ENCODE assay signal across 8 mouse cellular contexts in the genomic region with DNA sequence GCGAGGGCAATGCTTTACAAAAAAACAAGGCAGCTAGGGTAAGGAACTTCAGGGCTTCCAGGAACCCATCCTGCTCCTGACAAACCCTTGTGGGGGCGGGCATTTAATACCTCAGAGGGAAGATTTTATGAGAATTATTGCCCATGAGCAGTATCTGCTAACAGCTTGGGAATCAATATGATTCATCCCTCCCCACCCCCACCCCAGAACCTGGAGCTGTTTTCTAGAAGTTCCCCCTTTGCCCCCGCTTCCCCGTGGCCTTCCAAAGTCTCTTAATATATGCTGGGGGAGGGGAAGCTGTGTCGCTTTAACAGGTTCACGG. TPM values are rescaled to one million over a fixed set of nuclear protein-coding genes. Genes with fewer than 3 reads are reported as not detected.
DNase-seq lines count a peak whose midpoint lies in the region; ATAC-seq lines count a peak whose summit lies in the region.

No protein-coding gene starts in this region.

- H3K4me3 ChIP-seq in kidney, embryonic 16.5 days (ENCODE audit: low read length): peak overlapping the region; percentile 70
- peak overlapping the region; percentile 67 for H3K4me3 ChIP-seq in embryonic facial prominence, embryonic 13.5 days
- peak overlapping the region; percentile 49 for H3K4me3 ChIP-seq in hindbrain, embryonic 14.5 days (replicated peaks; ENCODE audit: low read length)
- H3K4me3 ChIP-seq in midbrain, embryonic 15.5 days: peak overlapping the region; percentile 84

- ATAC-seq in kidney, embryonic 16.5 days (ENCODE audit: low FRiP score, low TSS enrichment): no peak; the same call in 1 of the 2 replicates
- ATAC-seq in embryonic facial prominence, embryonic 13.5 days (ENCODE audit: insufficient number of reproducible peaks, insufficient read depth, low FRiP score, low TSS enrichment, low read depth): 0 out of 2 replicates have a peak, but pooled peaks have one; percentile 9
- ATAC-seq in hindbrain, embryonic 14.5 days (ENCODE audit: low FRiP score): peak; percentile 7; the same call in 1 of the 2 replicates
- ATAC-seq in midbrain, embryonic 15.5 days (replicated peaks): no peak

- 7% methylated on average over 6 of the region's 6 CpGs for WGBS in kidney, embryonic 16.5 days
- WGBS in embryonic facial prominence, embryonic 13.5 days: 6% methylated on average over 6 of the region's 6 CpGs
- WGBS in hindbrain, embryonic 14.5 days: 8% methylated on average over 6 of the region's 6 CpGs
- WGBS in midbrain, embryonic 15.5 days: 4% methylated on average over 6 of the region's 6 CpGs

- H3K27ac ChIP-seq in kidney, embryonic 16.5 days (ENCODE audit: low read length): no peak overlapping the region
- no peak overlapping the region for H3K27ac ChIP-seq in embryonic facial prominence, embryonic 13.5 days
- H3K27ac ChIP-seq in hindbrain, embryonic 14.5 days: peak overlapping the region; percentile 87
- H3K27ac ChIP-seq in midbrain, embryonic 15.5 days: peak overlapping the region; percentile 88

- H3K27me3 ChIP-seq in kidney, embryonic 16.5 days (ENCODE audit: insufficient read depth, low read length): no peaks in the 10 kb centered on the region
- H3K27me3 ChIP-seq in embryonic facial prominence, embryonic 13.5 days: no peaks in the 10 kb centered on the region
- H3K27me3 ChIP-seq in hindbrain, embryonic 14.5 days (ENCODE audit: control insufficient read depth, insufficient read depth, low read length): no peaks in the 10 kb centered on the region
- no peaks in the 10 kb centered on the region for H3K27me3 ChIP-seq in midbrain, embryonic 15.5 days (replicated peaks)

- H3K4me1 ChIP-seq in kidney, embryonic 16.5 days (ENCODE audit: insufficient read depth, low read length): no peaks in the 10 kb centered on the region
- H3K4me1 ChIP-seq in embryonic facial prominence, embryonic 13.5 days: peaks cover 8% of the 10 kb centered on the region; the same call in 1 of the 2 replicates
- peaks cover 7% of the 10 kb centered on the region; the same call in 1 of the 2 replicates for H3K4me1 ChIP-seq in hindbrain, embryonic 14.5 days (replicated peaks; ENCODE audit: control insufficient read depth, insufficient read depth, low read length)
- H3K4me1 ChIP-seq in midbrain, embryonic 15.5 days: peaks cover 7% of the 10 kb centered on the region

- H3K9me3 ChIP-seq in kidney, embryonic 16.5 days (ENCODE audit: low read length): no peaks in the 10 kb centered on the region
- no peaks in the 10 kb centered on the region for H3K9me3 ChIP-seq in embryonic facial prominence, embryonic 13.5 days
- no peaks in the 10 kb centered on the region for H3K9me3 ChIP-seq in hindbrain, embryonic 14.5 days (ENCODE audit: control insufficient read depth, low read length)
- H3K9me3 ChIP-seq in midbrain, embryonic 15.5 days: no peaks in the 10 kb centered on the region

- H3K36me3 ChIP-seq in kidney, embryonic 16.5 days (ENCODE audit: insufficient read depth, low read length): no peaks in the 10 kb centered on the region
- no peaks in the 10 kb centered on the region for H3K36me3 ChIP-seq in embryonic facial prominence, embryonic 13.5 days
- no peaks in the 10 kb centered on the region for H3K36me3 ChIP-seq in hindbrain, embryonic 14.5 days (replicated peaks; ENCODE audit: control insufficient read depth, insufficient read depth)
- H3K36me3 ChIP-seq in midbrain, embryonic 15.5 days (replicated peaks): no peaks in the 10 kb centered on the region

- peak overlapping the region; percentile 89 for H3K4me2 ChIP-seq in kidney, embryonic 16.5 days (replicated peaks; ENCODE audit: low read depth, low read length)
- H3K4me2 ChIP-seq in embryonic facial prominence, embryonic 13.5 days: peak overlapping the region; percentile 84
- H3K4me2 ChIP-seq in hindbrain, embryonic 14.5 days (replicated peaks): peak overlapping the region; percentile 58
- peak overlapping the region; percentile 66 for H3K4me2 ChIP-seq in midbrain, embryonic 15.5 days

- DNase-seq in kidney, postnatal 4 days: no peak
- DNase-seq in hindbrain, embryonic 14.5 days (ENCODE audit: low spot score): no peak
- DNase-seq in thymus, postnatal 4 days: no peak
- no peak for DNase-seq in kidney, adult 9 months
- no peak for DNase-seq in adrenal gland, postnatal 10 days

- H3K9ac ChIP-seq in kidney, embryonic 16.5 days (replicated peaks; ENCODE audit: low read length): peak overlapping the region; percentile 69
- peak overlapping the region; percentile 79 for H3K9ac ChIP-seq in embryonic facial prominence, embryonic 13.5 days
- H3K9ac ChIP-seq in hindbrain, embryonic 14.5 days: peak overlapping the region; percentile 70
- H3K9ac ChIP-seq in midbrain, embryonic 15.5 days: peak overlapping the region; percentile 87

RNA-seq across cellular contexts. Expression of a gene that starts 0.9 kb away (rescaled TPM):
- polyA plus RNA-seq in kidney, embryonic 16.5 days (2015; fragmentation: Nextera tagmentation; extraction: Ambion mirVana): 10.9 and 15.9 TPM in 2 replicates
- polyA plus RNA-seq in embryonic facial prominence, embryonic 13.5 days (2015; fragmentation: Nextera tagmentation; extraction: Ambion mirVana): 11.3 and 21.1 TPM in 2 replicates
- 357 and 384 TPM in 2 replicates for polyA plus RNA-seq in hindbrain, embryonic 14.5 days (2014; fragmentation: Nextera tagmentation; extraction: Ambion mirVana)
- polyA plus RNA-seq in midbrain, embryonic 15.5 days (2015; fragmentation: Nextera tagmentation; extraction: Ambion mirVana): 336 and 352 TPM in 2 replicates
- total RNA-seq in adrenal gland, postnatal 10 days (2021): 1 to 10 TPM; 5.9 to 8.4 TPM

RNA-seq across cellular contexts. Expression of a gene that starts 46.6 kb away (rescaled TPM):
- 0.25 and 0.41 TPM in 2 replicates for polyA plus RNA-seq in kidney, embryonic 16.5 days (2015; fragmentation: Nextera tagmentation; extraction: Ambion mirVana)
- polyA plus RNA-seq in embryonic facial prominence, embryonic 13.5 days (2015; fragmentation: Nextera tagmentation; extraction: Ambion mirVana): 0.33 and 0.74 TPM in 2 replicates
- polyA plus RNA-seq in hindbrain, embryonic 14.5 days (2014; fragmentation: Nextera tagmentation; extraction: Ambion mirVana): 3.0 and 3.5 TPM in 2 replicates
- polyA plus RNA-seq in midbrain, embryonic 15.5 days (2015; fragmentation: Nextera tagmentation; extraction: Ambion mirVana): 2.7 and 3.7 TPM in 2 replicates
- total RNA-seq in adrenal gland, postnatal 10 days (2021): under 1 TPM; 0.33 to 0.75 TPM

Comparison
In these comparisons a context has a peak if more than half of its experiments do, and no peak if none do; other contexts are left out.
1. ATAC-seq: peak in embryonic facial prominence, embryonic 13.5 days (single experiment) and hindbrain, embryonic 14.5 days (single experiment); none in kidney, embryonic 16.5 days (single experiment) and midbrain, embryonic 15.5 days (single experiment).
2. H3K27ac ChIP-seq: peak in hindbrain, embryonic 14.5 days (single experiment) and midbrain, embryonic 15.5 days (single experiment); none in kidney, embryonic 16.5 days (single experiment) and embryonic facial prominence, embryonic 13.5 days (single experiment).
3. RNA of a gene that starts 0.9 kb away (polyA plus RNA-seq): 357 to 384 TPM in hindbrain, embryonic 14.5 days and 336 to 352 TPM in midbrain, embryonic 15.5 days; 11.3 to 21.1 TPM in embryonic facial prominence, embryonic 13.5 days and 10.9 to 15.9 TPM in kidney, embryonic 16.5 days; every median in the first group is over 10 times any median in the second.
4. Peak in every context shown above with its lines, with median percentiles within 50 percentile points of each other: H3K4me2 ChIP-seq, H3K4me3 ChIP-seq and H3K9ac ChIP-seq.